Mouse (Mus musculus) left cerebral cortex, adult 18-20 months (tissue): ENCODE measurements at regions not wholly inside any gene's neighbourhood (a gene's known extent, or its start where the extent isn't known, plus 50 kb on each side); places are given as distances from the start of the nearest gene placed in this dataset.

Experiments used
- DNase-seq, 2 experiments: peaks; one replicate each; pipeline ENCODE4 v3.0.0; 2021 to 2022; ENCODE audit warnings: low spot score in 2 of 2, mixed read lengths in 1 of 2

GRCm38 (mm10) chr5:133131042-133131441, 587.9 kb upstream of the Auts2 start:
- DNase-seq, result no peak

GRCm38 (mm10) chr5:133130316-133130715, 587.2 kb upstream of the Auts2 start:
- no peak for DNase-seq

GRCm38 (mm10) chr5:133124223-133124622, 581.1 kb upstream of the Auts2 start:
- DNase-seq, result peak; percentile 9 to 29

GRCm38 (mm10) chr5:133113946-133114345, 570.8 kb upstream of the Auts2 start:
- DNase-seq, result no peak

- no peak for DNase-seq
Observed at GRCm38 (mm10) chr5:133113183-133113582, 570.0 kb upstream of the Auts2 start.

- DNase-seq, result no peak
Observed at GRCm38 (mm10) chr5:133106691-133107354, 563.7 kb upstream of the Auts2 start.

- no peak for DNase-seq
Observed at GRCm38 (mm10) chr5:133096340-133096739, 553.2 kb upstream of the Auts2 start.

GRCm38 (mm10) chr5:133084859-133085258, 541.7 kb upstream of the Auts2 start:
- no peak for DNase-seq

GRCm38 (mm10) chr5:133080751-133081150, 537.6 kb upstream of the Auts2 start:
- no peak for DNase-seq

- no peak for DNase-seq
Observed at GRCm38 (mm10) chr5:133078916-133079315, 535.8 kb upstream of the Auts2 start.

GRCm38 (mm10) chr5:133078390-133078789, 535.2 kb upstream of the Auts2 start:
- DNase-seq, result no peak

GRCm38 (mm10) chr5:133073317-133073716, 530.2 kb upstream of the Auts2 start:
- no peak for DNase-seq

GRCm38 (mm10) chr5:133070141-133070540, 527.0 kb upstream of the Auts2 start:
- no peak for DNase-seq

GRCm38 (mm10) chr5:133062481-133062880, 519.3 kb upstream of the Auts2 start:
- peak; percentile 21 to 36 for DNase-seq

GRCm38 (mm10) chr5:133047456-133047855, 504.3 kb upstream of the Auts2 start:
- DNase-seq, result peak; percentile 5 to 16

GRCm38 (mm10) chr5:133045637-133046036, 502.5 kb upstream of the Auts2 start:
- DNase-seq, result peak in 1 of 2 experiments; percentile 1

- no peak for DNase-seq
Observed at GRCm38 (mm10) chr5:133027590-133027989, 484.4 kb upstream of the Auts2 start.

GRCm38 (mm10) chr5:133025121-133025520, 482.0 kb upstream of the Auts2 start:
- no peak for DNase-seq

GRCm38 (mm10) chr5:133020821-133021220, 477.7 kb upstream of the Auts2 start:
- DNase-seq, result no peak

GRCm38 (mm10) chr5:133020116-133020515, 477.0 kb upstream of the Auts2 start:
- no peak for DNase-seq

GRCm38 (mm10) chr5:133010624-133011575, 467.8 kb upstream of the Auts2 start:
- DNase-seq, result peak; percentile 66 to 74

- DNase-seq, result no peak
Observed at GRCm38 (mm10) chr5:132982866-132983265, 439.7 kb upstream of the Auts2 start.
